Mouse (Mus musculus): ENCODE data around the gene Stra8.

Stra8 gene

GRCm38 (mm10) chr6:34919956-34920355 lies at the start of gene Stra8:
Gene Stra8, plus strand, starts transcription at chr6:34920163.
- DNase-seq: no peak

GRCm38 (mm10) chr6:34870724-34871123 lies 49.2 kb upstream of the Stra8 start:
- no peak for DNase-seq

GRCm38 (mm10) chr6:34871929-34872328 lies 48.0 kb upstream of the Stra8 start:
- DNase-seq: no peak

DNA sequence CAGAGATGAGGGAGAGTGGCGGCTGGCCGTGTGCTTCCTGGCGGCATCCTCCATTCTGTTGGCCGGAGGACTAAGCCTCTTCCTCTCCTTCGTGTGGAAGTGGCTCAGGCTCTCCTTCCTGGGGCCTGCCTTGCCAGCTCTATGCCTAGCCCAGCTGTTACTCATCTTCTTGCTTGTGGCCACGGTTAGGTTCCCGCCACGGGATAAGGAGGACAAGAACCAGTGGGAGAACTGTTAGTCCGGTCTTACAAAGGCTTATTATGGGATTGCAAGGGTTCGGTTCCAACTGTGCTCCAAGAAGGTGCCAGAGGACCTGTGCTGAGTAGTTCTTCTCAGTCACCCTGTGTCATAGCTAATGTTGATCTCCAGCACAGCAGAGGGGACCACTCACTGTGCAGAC lies 47.1 kb upstream of the Stra8 start:
- DNase-seq: no peak

DNA sequence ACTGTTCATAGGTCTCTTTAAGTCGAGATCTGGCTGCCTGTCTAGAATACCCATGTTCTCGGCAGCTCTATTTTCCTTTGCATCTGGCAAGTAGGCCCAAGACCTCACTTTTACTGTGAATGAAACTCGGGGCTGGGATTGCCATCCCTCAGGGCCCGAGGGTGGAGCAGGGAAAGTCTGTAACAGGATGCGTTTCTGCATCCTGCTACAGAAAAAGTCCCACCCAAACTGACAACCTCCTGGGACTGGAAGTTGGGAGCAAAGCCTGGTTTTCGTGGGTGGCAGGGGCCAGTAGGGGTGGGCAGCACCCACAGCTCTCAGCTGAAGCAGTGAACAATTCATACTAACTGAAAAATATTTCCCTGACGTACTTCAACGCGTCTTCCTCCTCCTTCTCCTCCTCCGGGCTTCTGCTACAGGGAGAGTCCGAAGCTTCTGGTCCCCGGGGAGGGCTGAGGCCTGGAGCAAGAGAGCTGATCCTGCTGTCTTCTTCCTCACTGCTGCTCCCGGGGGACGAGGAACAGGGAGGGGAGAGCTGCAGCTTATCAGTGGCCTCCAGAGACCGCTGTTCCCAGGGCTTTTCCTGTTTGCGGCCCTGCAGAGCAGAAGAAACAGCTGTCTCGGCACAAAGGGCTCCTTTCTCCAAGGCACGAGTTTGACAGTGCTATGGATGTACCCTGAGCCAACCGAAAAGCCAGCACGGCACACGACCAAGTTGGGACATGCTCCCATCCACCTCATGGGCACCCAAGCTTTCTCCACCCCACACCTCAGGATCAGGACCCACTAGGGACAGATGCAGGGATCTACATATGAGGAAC lies 45.7 kb upstream of the Stra8 start:
- DNase-seq: no peak

- no peak for DNase-seq
Observed at GRCm38 (mm10) chr6:34875268-34875761, 44.6 kb upstream of the Stra8 start.

GRCm38 (mm10) chr6:34875966-34876834 lies 43.8 kb upstream of the Stra8 start:
- DNase-seq: peak; percentile 2

DNA sequence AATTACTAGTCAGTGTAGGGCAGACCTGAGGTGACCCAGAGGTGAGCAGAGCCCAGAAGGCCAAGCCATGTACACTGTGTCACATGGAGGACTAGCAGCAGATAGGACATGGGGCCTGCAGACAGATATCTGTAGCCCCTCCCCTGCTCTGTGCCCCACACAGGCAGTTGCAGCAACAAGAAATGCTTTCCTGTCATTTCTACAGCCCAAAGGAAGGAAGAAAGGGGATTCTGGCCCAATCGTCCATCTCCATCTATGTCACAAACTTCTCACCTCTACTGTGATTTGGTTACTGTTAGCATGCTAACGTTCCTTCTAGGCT lies 43.2 kb upstream of the Stra8 start:
- DNase-seq: no peak

GRCm38 (mm10) chr6:34877509-34878321 lies 42.2 kb upstream of the Stra8 start, which contains the start of gene Cyren:
Gene Cyren, minus strand, starts transcription at chr6:34878060.
- DNase-seq: peak; percentile 91

- no peak for DNase-seq
Observed at GRCm38 (mm10) chr6:34879101-34879740, 40.7 kb upstream of the Stra8 start.

DNA sequence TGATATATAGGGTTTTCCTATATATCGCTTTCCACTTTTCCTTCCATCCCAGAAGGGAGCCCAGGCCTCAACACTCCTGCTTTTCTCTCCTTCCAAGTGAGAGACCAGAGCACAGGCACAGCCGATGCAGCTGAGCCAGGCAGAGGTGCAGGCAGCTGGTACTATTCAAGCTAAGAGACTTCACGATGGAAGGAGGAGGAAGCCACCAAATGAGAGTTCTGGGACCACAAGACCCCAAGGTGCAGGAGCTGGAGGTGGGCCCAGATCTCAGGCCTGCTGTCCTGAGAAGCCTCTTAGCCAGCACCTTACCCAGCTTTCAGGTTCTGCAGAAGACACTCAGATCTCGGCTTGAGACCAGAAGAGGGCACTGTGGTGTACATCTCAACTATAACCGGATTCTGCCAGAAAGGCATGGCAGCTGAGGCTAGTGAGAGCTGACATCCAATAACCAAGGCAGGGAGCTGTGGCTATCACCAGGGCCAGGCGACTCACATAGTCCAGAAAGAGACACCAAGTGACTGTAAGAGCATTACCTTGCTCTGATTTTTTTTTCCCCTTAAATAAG lies 40.0 kb upstream of the Stra8 start:
- peak; percentile 52 for DNase-seq

GRCm38 (mm10) chr6:34884724-34885123 lies 35.2 kb upstream of the Stra8 start:
- no peak for DNase-seq

- DNase-seq: no peak
Observed at GRCm38 (mm10) chr6:34887131-34887850, 32.7 kb upstream of the Stra8 start.

DNA sequence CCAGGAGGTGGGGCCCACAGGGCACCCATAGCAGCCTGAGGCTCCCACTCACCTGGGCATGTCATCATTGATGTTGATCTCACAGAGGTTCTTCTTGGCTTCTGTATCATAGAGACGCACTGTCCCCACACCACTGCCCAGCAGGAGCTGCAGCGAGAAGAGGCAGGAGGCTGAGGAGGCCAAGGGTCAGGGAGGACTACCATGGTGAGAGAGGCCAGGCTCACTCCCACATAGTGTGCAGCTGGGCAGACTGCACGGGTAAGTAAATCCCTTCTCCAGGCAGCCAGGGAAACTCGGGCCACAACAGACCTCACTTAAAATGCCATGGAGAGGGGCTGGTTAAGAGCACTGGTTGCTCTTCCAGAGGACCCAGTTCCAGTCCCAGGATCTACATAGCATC lies 30.8 kb upstream of the Stra8 start:
- DNase-seq: no peak

DNA sequence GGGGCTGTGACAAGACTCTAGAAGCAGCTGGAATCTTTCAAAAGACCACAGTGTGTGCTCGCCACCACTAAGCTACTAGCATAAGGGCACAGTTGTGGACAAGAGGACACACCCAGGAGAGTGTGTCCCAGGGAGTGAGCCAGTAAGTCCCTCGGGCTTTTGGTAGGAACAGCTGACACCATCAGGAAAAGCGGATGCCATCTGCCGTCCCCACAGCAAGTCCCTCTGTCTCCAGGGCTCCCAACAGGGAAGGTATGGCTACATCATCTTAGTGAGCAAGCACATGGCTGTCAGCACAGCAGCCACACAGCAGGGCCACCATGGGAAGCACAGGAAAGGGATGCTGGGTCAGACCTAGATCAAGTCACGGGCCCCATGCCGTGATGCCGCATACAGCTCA lies 24.4 kb upstream of the Stra8 start:
- DNase-seq: no peak

DNA sequence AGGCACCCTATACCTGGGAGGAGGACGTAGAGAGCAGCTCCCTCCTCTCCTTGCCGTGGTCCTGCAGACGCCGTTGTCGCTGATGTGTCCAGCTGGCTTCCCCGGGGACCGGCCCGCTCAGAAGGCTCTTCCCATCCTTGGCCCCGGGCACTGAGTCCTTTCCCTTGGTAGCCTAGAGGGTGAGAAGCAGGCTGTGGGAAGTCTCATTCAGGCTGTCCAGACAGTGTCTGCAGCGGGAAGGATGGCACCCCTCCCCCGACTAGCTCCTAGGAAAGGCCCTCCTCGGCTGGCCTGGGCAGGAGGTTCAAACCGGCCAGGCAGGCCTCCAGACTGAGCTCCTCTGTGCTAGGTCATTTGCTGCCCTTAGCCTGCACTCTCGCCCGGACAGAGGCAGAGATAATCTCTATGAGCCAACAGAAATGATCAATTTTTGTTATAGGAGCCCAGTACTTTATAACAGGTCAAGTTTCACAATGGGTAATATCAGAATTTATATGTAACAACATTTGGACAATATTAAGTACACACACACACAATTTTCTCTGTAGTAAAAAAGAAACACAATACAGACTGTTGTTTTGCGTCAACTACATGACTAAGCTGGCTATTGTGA lies 23.7 kb upstream of the Stra8 start:
- DNase-seq: no peak

DNA sequence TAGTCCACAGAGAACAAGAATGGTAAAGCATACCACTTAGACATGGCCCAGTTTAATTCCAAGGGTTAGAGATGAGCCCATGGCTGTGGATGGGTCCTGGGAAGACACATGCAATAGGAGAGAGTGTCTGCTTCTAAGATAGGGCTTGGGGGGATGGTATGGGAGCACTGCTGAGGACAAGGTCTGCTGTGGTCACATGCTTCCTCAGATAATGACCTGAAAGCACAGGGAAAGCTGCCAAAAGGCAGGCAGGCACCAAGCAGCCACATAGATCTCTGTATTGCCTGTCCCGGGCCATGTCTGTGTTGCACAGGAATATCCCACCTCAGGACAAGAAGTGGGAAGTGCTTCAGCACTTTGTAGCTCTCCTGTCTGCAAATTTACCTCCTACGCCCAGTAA lies 20.8 kb upstream of the Stra8 start:
- DNase-seq: no peak

DNA sequence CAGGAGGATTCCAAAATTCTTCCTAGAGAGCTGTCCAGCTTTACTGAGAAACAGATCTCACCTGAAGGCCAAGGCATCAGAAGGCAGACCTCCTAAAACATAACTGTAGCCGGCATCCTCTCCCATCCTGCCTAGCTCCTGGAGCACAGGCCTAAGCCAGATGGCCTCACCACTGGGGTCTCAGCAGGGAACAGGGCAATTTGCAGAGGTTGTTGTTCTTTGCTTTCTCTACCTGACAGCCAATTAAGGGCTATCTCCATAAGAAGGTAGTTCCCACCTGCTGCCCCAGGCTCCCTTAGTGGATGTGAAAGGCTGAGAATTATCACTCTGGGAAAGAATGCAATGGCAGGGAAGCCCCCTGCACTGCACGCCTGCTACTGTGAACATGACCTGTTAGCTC lies 19.0 kb upstream of the Stra8 start:
- DNase-seq: no peak

DNA sequence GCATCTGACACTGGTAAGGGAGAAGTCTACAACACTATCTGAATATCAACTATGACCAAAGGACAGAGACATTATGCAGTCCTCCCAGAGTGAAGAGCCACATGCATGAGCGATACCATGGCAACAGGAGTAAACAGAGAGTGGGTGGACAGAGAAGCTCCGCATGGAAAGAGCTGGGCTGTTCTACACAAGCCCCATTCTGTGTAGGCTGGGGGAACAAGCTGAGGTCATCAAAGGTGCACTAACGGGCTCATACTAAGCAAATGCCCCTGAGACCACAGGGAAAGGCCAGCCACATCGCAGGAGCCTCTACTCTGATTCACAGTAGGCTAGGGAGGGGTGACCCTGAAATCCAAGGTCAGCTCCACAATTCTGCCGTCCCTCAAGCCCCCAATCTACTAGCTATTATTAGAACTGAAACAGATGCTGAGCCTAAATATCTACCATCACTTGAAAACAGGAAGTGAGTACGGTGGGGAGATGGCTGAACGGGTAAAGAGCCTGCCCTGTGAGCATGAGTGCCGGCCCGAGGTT lies 18.0 kb upstream of the Stra8 start:
- no peak for DNase-seq

- no peak for DNase-seq
Observed at GRCm38 (mm10) chr6:34902578-34902977, 17.4 kb upstream of the Stra8 start.

DNA sequence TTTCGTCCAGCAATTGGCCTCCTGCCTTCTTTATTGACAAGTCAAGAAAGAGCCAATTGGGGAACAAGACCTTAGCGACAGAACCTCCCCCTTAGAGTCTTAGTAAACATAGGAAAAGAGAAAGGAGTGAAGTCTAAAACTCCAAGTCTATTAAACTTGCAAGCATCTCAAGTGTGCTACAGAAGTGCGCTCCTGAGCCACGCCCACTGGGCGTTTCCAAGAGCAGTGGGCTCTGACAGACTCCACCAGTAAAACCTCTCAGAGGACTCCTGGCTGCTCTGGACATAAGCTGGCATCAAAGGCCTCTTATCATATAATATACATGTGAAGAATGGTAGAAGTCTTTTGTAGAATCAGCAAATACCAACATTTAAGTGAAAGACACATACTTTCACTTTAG lies 16.5 kb upstream of the Stra8 start:
- DNase-seq: no peak
